Mouse (Mus musculus) forebrain, embryonic 11.5 days (tissue): ENCODE measurements around the gene Pik3cd. TPM values are rescaled to one million over a fixed set of nuclear protein-coding genes. Genes with fewer than 3 reads are reported as not detected.

Experiments used
- ATAC-seq: fragments of 200-750 bp; cut with Nextera tagmentation; replicated peaks from 2 replicates; pipeline ENCODE4 v1.8.0; 2017; ENCODE audit warnings: moderate TSS enrichment; ENCODE audit not compliant: low FRiP score
- DNase-seq: peaks from one replicate; pipeline ENCODE4 v3.0.0-alpha.2; 2017; ENCODE audit warnings: low spot score
- H3K27ac ChIP-seq: fragments of 300-500 bp; sonication (generic); 2 replicates; pipeline ENCODE4 v1.5.1; 2014; ENCODE audit warnings: low read depth, low read length
- H3K27me3 ChIP-seq: fragments of 300-500 bp; sonication (generic); 2 replicates; pipeline ENCODE4 v1.6.1; 2014; ENCODE audit warnings: mild to moderate bottlenecking, low read length, mixed read lengths; ENCODE audit not compliant: control insufficient read depth, insufficient read depth
- H3K36me3 ChIP-seq: fragments of 300-500 bp; sonication (generic); 2 replicates; pipeline ENCODE4 v1.6.1; 2014; ENCODE audit warnings: mild to moderate bottlenecking, low read length, moderate library complexity, mixed read lengths; ENCODE audit not compliant: control insufficient read depth, insufficient read depth
- H3K4me1 ChIP-seq: fragments of 300-500 bp; sonication (generic); replicated peaks from 2 replicates; pipeline ENCODE4 v1.6.1; 2014; ENCODE audit warnings: low read length, mixed read lengths; ENCODE audit not compliant: control insufficient read depth, insufficient read depth
- H3K4me2 ChIP-seq: fragments of 300-500 bp; sonication (generic); 2 replicates; pipeline ENCODE4 v1.6.1; 2014; ENCODE audit warnings: low read depth, mild to moderate bottlenecking, low read length, moderate library complexity, mixed read lengths; ENCODE audit not compliant: severe bottlenecking
- H3K4me3 ChIP-seq: fragments of 300-500 bp; sonication (generic); 2 replicates; pipeline ENCODE4 v1.5.1; 2014; ENCODE audit warnings: low read depth, low read length
- H3K9ac ChIP-seq: fragments of 300-500 bp; sonication (generic); 2 replicates; pipeline ENCODE4 v1.6.1; 2014; ENCODE audit warnings: low read length
- H3K9me3 ChIP-seq: fragments of 300-500 bp; sonication (generic); 2 replicates; pipeline ENCODE4 v1.6.1; 2016; ENCODE audit warnings: low read length, mixed read lengths; ENCODE audit not compliant: control insufficient read depth
- WGBS: fragments of 180-500 bp; shearing (Covaris S2); extraction: QIAGEN DNeasy Blood & Tissue Kit; methylation state at CpG from one replicate; pipeline ENCODE4 v1.1.7; 2014; 5-methylcytosine and 5-hydroxymethylcytosine counted together
- polyA plus RNA-seq: library from polyadenylated mRNA; unstranded; fragments of >200 nt; fragmentation: Nextera tagmentation; extraction: Ambion mirVana; gene quantifications from 2 replicates; pipeline ENCODE4 v1.2.1, GENCODE M21; 2014

Pik3cd gene
- polyA plus RNA-seq, 1 experiment from 2014 or later: 6.3 TPM

- ATAC-seq: no peak
- no peaks in the 10 kb centered on the region for H3K4me1 ChIP-seq
- H3K4me2 ChIP-seq: no peak overlapping the region
- H3K27me3 ChIP-seq: no peaks in the 10 kb centered on the region
- H3K27ac ChIP-seq: no peak overlapping the region
- WGBS: 97% methylated on average over 11 of the region's 11 CpGs
- H3K9me3 ChIP-seq: no peaks in the 10 kb centered on the region
- H3K4me3 ChIP-seq: no peak overlapping the region
- peaks cover 4% of the 10 kb centered on the region; the same call in 1 of the 2 replicates for H3K36me3 ChIP-seq
- H3K9ac ChIP-seq: no peak overlapping the region
- DNase-seq: no peak
Observed at GRCm38 (mm10) chr4:149634966-149635365, 67.4 kb downstream of the Pik3cd start.

- H3K27ac ChIP-seq: no peak overlapping the region
- H3K4me3 ChIP-seq: no peak overlapping the region
- ATAC-seq (no peak), DNase-seq (no peak)
- H3K36me3 ChIP-seq: peaks cover 4% of the 10 kb centered on the region; the same call in 1 of the 2 replicates
- H3K27me3 ChIP-seq: no peaks in the 10 kb centered on the region
- WGBS: 88% methylated on average over 1 of the region's 1 CpGs
- no peaks in the 10 kb centered on the region for H3K4me1 ChIP-seq
- H3K4me2 ChIP-seq: no peak overlapping the region
- H3K9ac ChIP-seq: no peak overlapping the region
- no peaks in the 10 kb centered on the region for H3K9me3 ChIP-seq
Observed at GRCm38 (mm10) chr4:149634157-149634556, 68.2 kb downstream of the Pik3cd start.

- 92% methylated on average over 9 of the region's 9 CpGs for WGBS
- Histone ChIP-seq H3K4me1 (no peaks in the 10 kb centered on the region), H3K4me3 (no peak overlapping the region), H3K9me3 (no peaks in the 10 kb centered on the region), H3K4me2 (no peak overlapping the region), H3K27ac (no peak overlapping the region), H3K9ac (no peak overlapping the region), H3K27me3 (no peaks in the 10 kb centered on the region), H3K36me3 (peaks cover 4% of the 10 kb centered on the region; the same call in 1 of the 2 replicates)
- ATAC-seq (no peak), DNase-seq (no peak)
Observed at GRCm38 (mm10) chr4:149632670-149633307, 69.6 kb downstream of the Pik3cd start.

GRCm38 (mm10) chr4:149628810-149629209 lies 73.6 kb downstream of the Pik3cd start:
- 79% methylated on average over 9 of the region's 9 CpGs for WGBS
- Histone ChIP-seq H3K4me3 (no peak overlapping the region), H3K27ac (no peak overlapping the region), H3K36me3 (0 out of 2 replicates have a peak, but pooled peaks cover 2% of the 10 kb centered on the region), H3K27me3 (no peaks in the 10 kb centered on the region), H3K4me2 (no peak overlapping the region), H3K4me1 (0 out of 2 replicates have a peak, but pooled peaks cover 7% of the 10 kb centered on the region), H3K9ac (no peak overlapping the region), H3K9me3 (no peaks in the 10 kb centered on the region)
- ATAC-seq: no peak
- DNase-seq: no peak

- WGBS: 78% methylated on average over 10 of the region's 10 CpGs
- Histone ChIP-seq H3K4me1 (0 out of 2 replicates have a peak, but pooled peaks cover 7% of the 10 kb centered on the region), H3K4me3 (no peak overlapping the region), H3K36me3 (0 out of 2 replicates have a peak, but pooled peaks cover 2% of the 10 kb centered on the region), H3K4me2 (no peak overlapping the region), H3K27me3 (no peaks in the 10 kb centered on the region), H3K9ac (no peak overlapping the region), H3K9me3 (no peaks in the 10 kb centered on the region), H3K27ac (no peak overlapping the region)
- no peak; the same call in 1 of the 2 replicates for ATAC-seq
- peak; percentile 76 for DNase-seq
Observed at GRCm38 (mm10) chr4:149628372-149628771, 74.0 kb downstream of the Pik3cd start.

DNA sequence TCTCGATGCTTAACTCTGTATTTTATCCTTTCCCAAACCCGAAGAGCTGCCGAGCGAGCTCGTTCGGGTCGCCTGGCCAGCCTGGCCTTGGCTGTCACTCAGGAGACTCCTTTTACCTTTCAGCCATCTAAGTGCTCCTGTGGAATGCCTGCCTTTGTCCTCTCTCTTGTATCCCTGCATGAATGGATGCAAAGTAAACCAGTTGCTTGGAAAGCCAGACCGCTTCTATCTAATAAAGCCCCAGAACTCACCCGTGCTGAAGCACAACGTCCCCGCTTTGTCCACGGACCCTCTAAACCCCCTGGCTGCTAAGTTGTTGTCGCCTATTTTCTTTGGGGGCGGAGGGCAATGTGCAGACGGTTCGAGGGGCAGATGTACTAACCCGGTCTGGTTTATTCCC lies 75.6 kb downstream of the Pik3cd start:
- Histone ChIP-seq H3K4me1 (peaks cover 7% of the 10 kb centered on the region; the same call in 1 of the 2 replicates), H3K27me3 (no peaks in the 10 kb centered on the region), H3K9me3 (no peaks in the 10 kb centered on the region), H3K4me2 (peak overlapping the region; percentile 22; the same call in 1 of the 2 replicates), H3K4me3 (no peak overlapping the region), H3K36me3 (0 out of 2 replicates have a peak, but pooled peaks cover 2% of the 10 kb centered on the region), H3K27ac (peak overlapping the region; percentile 25; the same call in 1 of the 2 replicates), H3K9ac (0 out of 2 replicates have a peak overlapping the region, but pooled peaks have one; percentile 12)
- ATAC-seq (peak; percentile 44), DNase-seq (no peak)
- WGBS: 23% methylated on average over 17 of the region's 17 CpGs

DNA sequence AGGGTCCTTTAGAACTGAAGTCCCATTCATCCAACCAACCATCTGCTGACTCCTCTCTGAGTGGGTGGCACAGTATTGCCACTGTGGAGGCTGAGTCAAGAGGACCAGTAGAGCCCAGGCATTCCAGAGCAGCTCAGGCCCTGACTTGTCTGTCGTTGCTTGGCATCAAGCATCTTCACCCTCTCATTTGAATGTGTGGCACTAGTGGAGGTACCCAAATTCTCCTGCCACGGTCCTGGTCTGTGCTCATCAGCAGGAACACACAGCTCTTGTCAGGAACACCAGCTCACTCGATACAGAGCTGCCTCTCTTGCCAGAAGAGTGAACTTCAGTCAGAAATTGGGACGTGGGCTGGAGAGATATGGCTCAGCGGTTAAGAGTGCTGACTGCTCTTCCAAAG lies 78.7 kb downstream of the Pik3cd start:
- H3K9me3 ChIP-seq: no peaks in the 10 kb centered on the region
- no peak overlapping the region for H3K4me3 ChIP-seq
- H3K36me3 ChIP-seq: no peaks in the 10 kb centered on the region
- H3K27ac ChIP-seq: no peak overlapping the region
- H3K27me3 ChIP-seq: no peaks in the 10 kb centered on the region
- peaks cover 13% of the 10 kb centered on the region; the same call in 1 of the 2 replicates for H3K4me1 ChIP-seq
- ATAC-seq (no peak), DNase-seq (no peak)
- no peak overlapping the region for H3K9ac ChIP-seq
- H3K4me2 ChIP-seq: no peak overlapping the region
- 90% methylated on average over 5 of the region's 5 CpGs for WGBS

DNA sequence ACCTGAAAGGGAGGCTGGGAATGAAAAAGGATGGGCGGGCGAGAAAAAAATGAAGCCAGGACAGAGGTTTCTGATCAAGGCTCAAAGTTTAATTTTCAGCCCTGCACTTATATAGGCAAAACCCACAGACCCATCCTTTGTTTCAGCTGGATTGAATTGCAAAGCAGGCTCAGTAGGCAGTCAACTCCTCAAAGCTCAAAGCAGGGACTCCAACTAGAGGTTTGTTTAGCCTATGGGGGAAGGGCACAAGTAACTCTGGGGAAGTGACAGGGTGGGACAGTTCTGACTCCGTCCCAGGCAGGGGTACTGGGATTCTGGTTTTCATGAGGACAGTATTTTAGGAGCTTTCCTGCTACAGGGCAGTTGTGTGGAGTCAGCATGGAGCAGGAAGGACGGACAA lies 81.1 kb downstream of the Pik3cd start:
- Histone ChIP-seq H3K27me3 (no peaks in the 10 kb centered on the region), H3K4me1 (peaks cover 6% of the 10 kb centered on the region; the same call in 1 of the 2 replicates), H3K4me3 (no peak overlapping the region), H3K27ac (peak overlapping the region; percentile 41; the same call in 1 of the 2 replicates), H3K9ac (no peak overlapping the region), H3K4me2 (0 out of 2 replicates have a peak overlapping the region, but pooled peaks have one; percentile 8), H3K36me3 (no peaks in the 10 kb centered on the region), H3K9me3 (no peaks in the 10 kb centered on the region)
- DNase-seq (no peak), ATAC-seq (no peak)
- 36% methylated on average over 4 of the region's 4 CpGs for WGBS
